Mouse (Mus musculus): ENCODE measurements around the gene C1galt1. TPM values are rescaled to one million over a fixed set of nuclear protein-coding genes. Genes with fewer than 3 reads are reported as not detected.

C1galt1 gene
- polyA plus RNA-seq, 1 experiment = 3.1 TPM

GRCm38 (mm10) chr6:7830793-7831192, 13.8 kb upstream of the C1galt1 start:
- H3K36me3 ChIP-seq (ENCODE audit: control insufficient read depth, insufficient read depth, low read length) = no peaks in the 10 kb centered on the region
- H3K4me3 ChIP-seq (ENCODE audit: extremely low read depth, insufficient read depth, insufficient read length) = no peak overlapping the region
- TF ChIP-seq POLR2A (IDR thresholded peaks at IDR 0.05; ENCODE audit: low read depth, low read length) (no peak), CTCF (IDR thresholded peaks at IDR 0.05; ENCODE audit: extremely low read depth, insufficient read depth, insufficient read length, insufficient replicate concordance) (no peak)
- 74% methylated on average over 8 of the region's 8 CpGs for WGBS
- no peak overlapping the region for H3K27ac ChIP-seq (ENCODE audit: insufficient read depth, low read length)
- H3K4me1 ChIP-seq (ENCODE audit: control insufficient read depth, insufficient read depth, insufficient read length) = no peaks in the 10 kb centered on the region
- H3K27me3 ChIP-seq (ENCODE audit: control insufficient read depth, insufficient read depth, low read length) = no peaks in the 10 kb centered on the region
- DNase-seq (ENCODE audit: low read depth in 1 of 2, low spot score in 2 of 2) = no peak

GRCm38 (mm10) chr6:7832564-7833175, 12.0 kb upstream of the C1galt1 start:
- no peak overlapping the region for H3K27ac ChIP-seq (ENCODE audit: insufficient read depth, low read length)
- no peaks in the 10 kb centered on the region for H3K27me3 ChIP-seq (ENCODE audit: control insufficient read depth, insufficient read depth, low read length)
- H3K4me1 ChIP-seq (ENCODE audit: control insufficient read depth, insufficient read depth, insufficient read length) = no peaks in the 10 kb centered on the region
- no peak for DNase-seq (ENCODE audit: low read depth in 1 of 2, low spot score in 2 of 2)
- no peak overlapping the region for H3K4me3 ChIP-seq (ENCODE audit: extremely low read depth, insufficient read depth, insufficient read length)
- TF ChIP-seq POLR2A (IDR thresholded peaks at IDR 0.05; ENCODE audit: low read depth, low read length) (no peak), CTCF (IDR thresholded peaks at IDR 0.05; ENCODE audit: extremely low read depth, insufficient read depth, insufficient read length, insufficient replicate concordance) (no peak)
- 85% methylated on average over 6 of the region's 6 CpGs for WGBS
- no peaks in the 10 kb centered on the region for H3K36me3 ChIP-seq (ENCODE audit: control insufficient read depth, insufficient read depth, low read length)

- no peaks in the 10 kb centered on the region for H3K36me3 ChIP-seq (ENCODE audit: control insufficient read depth, insufficient read depth, low read length)
- H3K4me3 ChIP-seq (ENCODE audit: extremely low read depth, insufficient read depth, insufficient read length) = peak overlapping the region; percentile 38
- no peak for TF ChIP-seq POLR2A (IDR thresholded peaks at IDR 0.05; ENCODE audit: low read depth, low read length)
- no peak for TF ChIP-seq CTCF (IDR thresholded peaks at IDR 0.05; ENCODE audit: extremely low read depth, insufficient read depth, insufficient read length, insufficient replicate concordance)
- H3K4me1 ChIP-seq (ENCODE audit: control insufficient read depth, insufficient read depth, insufficient read length) = peaks cover 18% of the 10 kb centered on the region
- DNase-seq (ENCODE audit: low read depth in 1 of 2, low spot score in 2 of 2) = peak; percentile 41 to 57
- peak overlapping the region; percentile 70 for H3K27ac ChIP-seq (ENCODE audit: insufficient read depth, low read length)
- WGBS = 41% methylated on average over 10 of the region's 10 CpGs
- no peaks in the 10 kb centered on the region for H3K27me3 ChIP-seq (ENCODE audit: control insufficient read depth, insufficient read depth, low read length)
Measured at GRCm38 (mm10) chr6:7843726-7844411, 773 bp upstream of the C1galt1 start.

- Histone ChIP-seq H3K27ac (ENCODE audit: insufficient read depth, low read length) (peak overlapping the region; percentile 99), H3K36me3 (ENCODE audit: control insufficient read depth, insufficient read depth, low read length) (no peaks in the 10 kb centered on the region), H3K27me3 (ENCODE audit: control insufficient read depth, insufficient read depth, low read length) (no peaks in the 10 kb centered on the region), H3K4me1 (ENCODE audit: control insufficient read depth, insufficient read depth, insufficient read length) (peaks cover 18% of the 10 kb centered on the region), H3K4me3 (ENCODE audit: extremely low read depth, insufficient read depth, insufficient read length) (peak overlapping the region; percentile 38)
- peak; percentile 94 to 99 for DNase-seq (ENCODE audit: low read depth in 1 of 2, low spot score in 2 of 2)
- WGBS = 1% methylated on average over 28 of the region's 33 CpGs
- TF ChIP-seq POLR2A (IDR thresholded peaks at IDR 0.05; ENCODE audit: low read depth, low read length) (no peak), CTCF (IDR thresholded peaks at IDR 0.05; ENCODE audit: extremely low read depth, insufficient read depth, insufficient read length, insufficient replicate concordance) (no peak)
Measured at GRCm38 (mm10) chr6:7844412-7844801, 235 bp upstream of the C1galt1 start.

- no peak for TF ChIP-seq POLR2A (IDR thresholded peaks at IDR 0.05; ENCODE audit: low read depth, low read length)
- no peak for TF ChIP-seq CTCF (IDR thresholded peaks at IDR 0.05; ENCODE audit: extremely low read depth, insufficient read depth, insufficient read length, insufficient replicate concordance)
- Histone ChIP-seq H3K36me3 (ENCODE audit: control insufficient read depth, insufficient read depth, low read length) (no peaks in the 10 kb centered on the region; the same call in 1 of the 2 replicates), H3K27ac (ENCODE audit: insufficient read depth, low read length) (peak overlapping the region; percentile 40; the same call in 1 of the 2 replicates), H3K4me3 (ENCODE audit: extremely low read depth, insufficient read depth, insufficient read length) (peak overlapping the region; percentile 55), H3K4me1 (ENCODE audit: control insufficient read depth, insufficient read depth, insufficient read length) (peaks cover 24% of the 10 kb centered on the region), H3K27me3 (ENCODE audit: control insufficient read depth, insufficient read depth, low read length) (no peaks in the 10 kb centered on the region)
- DNase-seq (ENCODE audit: low read depth in 1 of 2, low spot score in 2 of 2) = peak in 1 of 2 experiments; percentile 8
- WGBS = 1% methylated on average over 6 of the region's 6 CpGs
Measured at GRCm38 (mm10) chr6:7845680-7846017, 1.0 kb downstream of the C1galt1 start.

GRCm38 (mm10) chr6:7846726-7847439, 2.2 kb downstream of the C1galt1 start:
- peak overlapping the region; percentile 65 for H3K27ac ChIP-seq (ENCODE audit: insufficient read depth, low read length)
- peaks cover 26% of the 10 kb centered on the region for H3K4me1 ChIP-seq (ENCODE audit: control insufficient read depth, insufficient read depth, insufficient read length)
- no peaks in the 10 kb centered on the region for H3K27me3 ChIP-seq (ENCODE audit: control insufficient read depth, insufficient read depth, low read length)
- TF ChIP-seq CTCF (IDR thresholded peaks at IDR 0.05; ENCODE audit: extremely low read depth, insufficient read depth, insufficient read length, insufficient replicate concordance) (no peak), POLR2A (IDR thresholded peaks at IDR 0.05; ENCODE audit: low read depth, low read length) (no peak)
- peak; percentile 54 to 70 for DNase-seq (ENCODE audit: low read depth in 1 of 2, low spot score in 2 of 2)
- H3K4me3 ChIP-seq (ENCODE audit: extremely low read depth, insufficient read depth, insufficient read length) = peak overlapping the region; percentile 40
- H3K36me3 ChIP-seq (ENCODE audit: control insufficient read depth, insufficient read depth, low read length) = no peaks in the 10 kb centered on the region; the same call in 1 of the 2 replicates
- WGBS = 20% methylated on average over 8 of the region's 8 CpGs
